Mouse (Mus musculus) liver, embryonic 12.5 days (tissue): ENCODE measurements around the gene Eif1. TPM values are rescaled to one million over a fixed set of nuclear protein-coding genes. Genes with fewer than 3 reads are reported as not detected.
"Not testable (repeated sequence)": the region's sequence is repeated elsewhere in the genome, so short reads cannot be mapped to it uniquely, and the experiment has no call there.

Experiments used
- ATAC-seq: fragments of 200-750 bp; cut with Nextera tagmentation; 2 replicates; pipeline ENCODE4 v1.8.0; 2017; ENCODE audit warnings: moderate number of reproducible peaks, mild to moderate bottlenecking, moderate library complexity
- H3K27ac ChIP-seq: fragments of 300-500 bp; sonication (generic); 2 replicates; pipeline ENCODE4 v1.5.1; 2016; ENCODE audit warnings: mild to moderate bottlenecking
- H3K27me3 ChIP-seq: fragments of 300-500 bp; sonication (generic); replicated peaks from 2 replicates; pipeline ENCODE4 v1.6.1; 2016; ENCODE audit warnings: mild to moderate bottlenecking, moderate library complexity
- H3K36me3 ChIP-seq: fragments of 300-500 bp; sonication (generic); 2 replicates; pipeline ENCODE4 v1.6.1; 2016; ENCODE audit warnings: mild to moderate bottlenecking, moderate library complexity
- H3K4me1 ChIP-seq: fragments of 300-500 bp; sonication (generic); 2 replicates; pipeline ENCODE4 v1.6.1; 2016
- H3K4me2 ChIP-seq: fragments of 300-500 bp; sonication (generic); 2 replicates; pipeline ENCODE4 v1.6.1; 2016; ENCODE audit warnings: mild to moderate bottlenecking, moderate library complexity
- H3K4me3 ChIP-seq: fragments of 300-500 bp; sonication (generic); 2 replicates; pipeline ENCODE4 v1.5.1; 2016; ENCODE audit warnings: mild to moderate bottlenecking, moderate library complexity
- H3K9ac ChIP-seq: fragments of 300-500 bp; sonication (generic); 2 replicates; pipeline ENCODE4 v1.6.1; 2016; ENCODE audit warnings: mild to moderate bottlenecking, moderate library complexity
- H3K9me3 ChIP-seq: fragments of 300-500 bp; sonication (generic); replicated peaks from 2 replicates; pipeline ENCODE4 v1.6.1; 2016; ENCODE audit warnings: mild to moderate bottlenecking, moderate library complexity
- WGBS: fragments of 180-500 bp; shearing (Covaris S2); methylation state at CpG from one replicate; pipeline ENCODE4 v1.1.7; 2016; ENCODE audit not compliant: insufficient replicate concordance; 5-methylcytosine and 5-hydroxymethylcytosine counted together
- polyA plus RNA-seq: library from polyadenylated mRNA; unstranded; fragments of >200 nt; fragmentation: Nextera tagmentation; extraction: Ambion mirVana; gene quantifications from 2 replicates; pipeline ENCODE4 v1.2.1, GENCODE M21; 2016

Gene Eif1
- polyA plus RNA-seq, 1 experiment from 2014 or later, result 1,858 TPM

- H3K4me1 ChIP-seq, result peaks cover 22% of the 10 kb centered on the region
- H3K4me2 ChIP-seq, result no peak overlapping the region
- no peak overlapping the region for H3K27ac ChIP-seq
- ATAC-seq, result no peak
- no peak overlapping the region for H3K9ac ChIP-seq
- no peaks in the 10 kb centered on the region for H3K9me3 ChIP-seq
- WGBS, result 87% methylated on average over 5 of the region's 5 CpGs
- peaks cover 1% of the 10 kb centered on the region for H3K36me3 ChIP-seq
- no peaks in the 10 kb centered on the region for H3K27me3 ChIP-seq
- H3K4me3 ChIP-seq, result no peak overlapping the region
Measured at GRCm38 (mm10) chr11:100315439-100315838, 4.2 kb upstream of the Eif1 start.

GRCm38 (mm10) chr11:100317826-100318380 lies 1.8 kb upstream of the Eif1 start:
- H3K4me1 ChIP-seq, result peaks cover 39% of the 10 kb centered on the region
- no peak for ATAC-seq
- H3K9me3 ChIP-seq, result no peaks in the 10 kb centered on the region
- WGBS, result 38% methylated on average over 6 of the region's 6 CpGs
- peak overlapping the region; percentile 68 for H3K9ac ChIP-seq
- 0 out of 2 replicates have a peak overlapping the region, but pooled peaks have one; percentile 4 for H3K4me3 ChIP-seq
- no peaks in the 10 kb centered on the region for H3K27me3 ChIP-seq
- H3K4me2 ChIP-seq, result peak overlapping the region; percentile 68
- peaks cover 26% of the 10 kb centered on the region for H3K36me3 ChIP-seq
- peak overlapping the region; percentile 94 for H3K27ac ChIP-seq

- H3K4me3 ChIP-seq, result peak overlapping the region; percentile 80
Measured at GRCm38 (mm10) chr11:100318529-100319451, 895 bp upstream of the Eif1 start.

GRCm38 (mm10) chr11:100320172-100320630 lies 516 bp downstream of the Eif1 start:
- peak overlapping the region; percentile 98 for H3K27ac ChIP-seq
- no peaks in the 10 kb centered on the region for H3K9me3 ChIP-seq
- H3K27me3 ChIP-seq, result no peaks in the 10 kb centered on the region
- H3K4me1 ChIP-seq, result peaks cover 39% of the 10 kb centered on the region
- H3K36me3 ChIP-seq, result peaks cover 27% of the 10 kb centered on the region
- H3K4me2 ChIP-seq, result peak overlapping the region; percentile 73
- H3K9ac ChIP-seq, result peak overlapping the region; percentile 98
- peak overlapping the region; percentile 80 for H3K4me3 ChIP-seq
- ATAC-seq, result peak; percentile 81
- WGBS, result 0% methylated on average over 40 of the region's 40 CpGs

More at GRCm38 (mm10) chr11:100318529-100319451, 895 bp upstream of the Eif1 start:
- peak overlapping the region; percentile 94 for H3K27ac ChIP-seq
- H3K4me1 ChIP-seq, result peaks cover 39% of the 10 kb centered on the region
- 49% methylated on average over 10 of the region's 10 CpGs for WGBS
- H3K36me3 ChIP-seq, result peaks cover 27% of the 10 kb centered on the region
- no peaks in the 10 kb centered on the region for H3K9me3 ChIP-seq
- ATAC-seq, result peak; percentile 28; the same call in 1 of the 2 replicates
- peak overlapping the region; percentile 68 for H3K4me2 ChIP-seq
- H3K27me3 ChIP-seq, result no peaks in the 10 kb centered on the region
- peak overlapping the region; percentile 68 for H3K9ac ChIP-seq

GRCm38 (mm10) chr11:100320701-100321410 lies 1.2 kb downstream of the Eif1 start:
- peak overlapping the region; percentile 80 for H3K4me3 ChIP-seq

GRCm38 (mm10) chr11:100321479-100322305 lies 2.0 kb downstream of the Eif1 start:
- H3K4me2 ChIP-seq, result peak overlapping the region; percentile 73
- not testable (repeated sequence) for H3K27me3 ChIP-seq, ATAC-seq, H3K9me3 ChIP-seq
- H3K4me1 ChIP-seq, result peaks cover 39% of the 10 kb centered on the region
- peaks cover 27% of the 10 kb centered on the region for H3K36me3 ChIP-seq
- H3K4me3 ChIP-seq, result peak overlapping the region; percentile 80
- H3K9ac ChIP-seq, result peak overlapping the region; percentile 41; the same call in 1 of the 2 replicates
- peak overlapping the region; percentile 66 for H3K27ac ChIP-seq
- WGBS, result 73% methylated on average over 7 of the region's 7 CpGs

More at GRCm38 (mm10) chr11:100320701-100321410, 1.2 kb downstream of the Eif1 start:
- Histone ChIP-seq H3K36me3 (peaks cover 27% of the 10 kb centered on the region), H3K4me1 (peaks cover 39% of the 10 kb centered on the region), H3K9ac (peak overlapping the region; percentile 98), H3K4me2 (peak overlapping the region; percentile 73), H3K27ac (peak overlapping the region; percentile 98)
- H3K27me3 ChIP-seq, H3K9me3 ChIP-seq, ATAC-seq: not testable (repeated sequence)
- 9% methylated on average over 11 of the region's 11 CpGs for WGBS

- no peak overlapping the region for H3K4me3 ChIP-seq
- WGBS, result 51% methylated on average over 3 of the region's 3 CpGs
- peaks cover 27% of the 10 kb centered on the region for H3K36me3 ChIP-seq
- H3K9ac ChIP-seq, result no peak overlapping the region
- H3K4me2 ChIP-seq, result peak overlapping the region; percentile 73; the same call in 1 of the 2 replicates
- ATAC-seq, result no peak
- H3K9me3 ChIP-seq, result no peaks in the 10 kb centered on the region
- peak overlapping the region; percentile 66 for H3K27ac ChIP-seq
- peaks cover 32% of the 10 kb centered on the region for H3K4me1 ChIP-seq
- no peaks in the 10 kb centered on the region for H3K27me3 ChIP-seq
Measured at GRCm38 (mm10) chr11:100322591-100323258, 3.0 kb downstream of the Eif1 start.

GRCm38 (mm10) chr11:100323578-100323977 lies 3.9 kb downstream of the Eif1 start:
- no peak overlapping the region for H3K9ac ChIP-seq
- no peak for ATAC-seq
- no peaks in the 10 kb centered on the region for H3K9me3 ChIP-seq
- H3K27ac ChIP-seq, result no peak overlapping the region
- H3K4me2 ChIP-seq, result no peak overlapping the region
- WGBS, result 9% methylated on average over 3 of the region's 3 CpGs
- H3K4me3 ChIP-seq, result no peak overlapping the region
- no peaks in the 10 kb centered on the region for H3K27me3 ChIP-seq
- peaks cover 23% of the 10 kb centered on the region for H3K4me1 ChIP-seq
- H3K36me3 ChIP-seq, result peaks cover 27% of the 10 kb centered on the region

GRCm38 (mm10) chr11:100325062-100325629 lies 5.5 kb downstream of the Eif1 start:
- peaks cover 27% of the 10 kb centered on the region for H3K36me3 ChIP-seq
- ATAC-seq, result no peak
- H3K9me3 ChIP-seq, result no peaks in the 10 kb centered on the region
- no peak overlapping the region for H3K27ac ChIP-seq
- H3K4me1 ChIP-seq, result peaks cover 17% of the 10 kb centered on the region
- no peak overlapping the region for H3K9ac ChIP-seq
- H3K4me3 ChIP-seq, result no peak overlapping the region
- 71% methylated on average over 11 of the region's 11 CpGs for WGBS
- H3K4me2 ChIP-seq, result no peak overlapping the region
- peaks cover 4% of the 10 kb centered on the region; the same call in 1 of the 2 replicates for H3K27me3 ChIP-seq

GRCm38 (mm10) chr11:100327316-100327715 lies 7.6 kb downstream of the Eif1 start:
- H3K4me1 ChIP-seq, result peaks cover 3% of the 10 kb centered on the region; the same call in 1 of the 2 replicates
- H3K27ac ChIP-seq, result no peak overlapping the region
- WGBS, result 70% methylated on average over 11 of the region's 11 CpGs
- H3K4me2 ChIP-seq, result no peak overlapping the region
- H3K4me3 ChIP-seq, result no peak overlapping the region
- peaks cover 16% of the 10 kb centered on the region; the same call in 1 of the 2 replicates for H3K27me3 ChIP-seq
- no peak overlapping the region for H3K9ac ChIP-seq
- H3K36me3 ChIP-seq, result peaks cover 7% of the 10 kb centered on the region
- H3K9me3 ChIP-seq, result no peaks in the 10 kb centered on the region
- ATAC-seq, result no peak
